Mouse (Mus musculus): ENCODE data around the gene Dapk3. TPM values are rescaled to one million over a fixed set of nuclear protein-coding genes. Genes with fewer than 3 reads are reported as not detected.

Dapk3 gene
- polyA plus RNA-seq, 1 experiment: 48.4 TPM

DNA sequence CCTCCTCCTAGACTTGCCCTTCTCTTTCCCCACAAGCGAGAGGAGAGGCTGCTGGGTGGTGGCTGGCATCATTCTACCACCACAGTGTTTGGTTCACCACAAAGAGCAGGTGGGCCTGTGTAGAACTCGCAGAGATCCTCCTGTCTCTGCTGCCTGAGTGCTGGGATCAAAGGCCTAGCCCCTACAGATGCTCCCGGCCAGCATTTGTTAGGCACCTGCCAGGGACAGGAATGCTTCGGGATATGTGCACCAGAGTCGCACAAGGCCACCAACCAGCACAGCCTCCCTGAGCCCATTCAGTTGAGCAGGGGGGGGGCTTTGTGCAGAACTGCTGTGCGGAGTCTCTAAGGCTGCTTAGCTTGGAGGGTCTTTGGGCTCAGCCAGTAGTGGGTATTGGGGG, 37.5 kb upstream of the Dapk3 start:
- peak overlapping the region; percentile 3; the same call in 1 of the 2 replicates for H3K27ac ChIP-seq (ENCODE audit: insufficient read depth, low read length)
- TF ChIP-seq CTCF (IDR thresholded peaks at IDR 0.05; ENCODE audit: borderline replicate concordance, insufficient read depth, low read length): no peak
- no peak for TF ChIP-seq POLR2A (IDR thresholded peaks at IDR 0.05; ENCODE audit: low read depth, low read length)
- peaks cover 16% of the 10 kb centered on the region for H3K4me1 ChIP-seq (ENCODE audit: control insufficient read depth, insufficient read depth, low read length)
- H3K4me3 ChIP-seq (ENCODE audit: insufficient read depth, low read length): no peak overlapping the region

- H3K4me3 ChIP-seq (ENCODE audit: insufficient read depth, low read length): no peak overlapping the region
- H3K4me1 ChIP-seq (ENCODE audit: control insufficient read depth, insufficient read depth, low read length): peaks cover 16% of the 10 kb centered on the region
- TF ChIP-seq POLR2A (IDR thresholded peaks at IDR 0.05; ENCODE audit: low read depth, low read length): no peak
- TF ChIP-seq CTCF (IDR thresholded peaks at IDR 0.05; ENCODE audit: borderline replicate concordance, insufficient read depth, low read length): no peak
- peak overlapping the region; percentile 70 for H3K27ac ChIP-seq (ENCODE audit: insufficient read depth, low read length)
These were observed 37.0 kb upstream of the Dapk3 start for GRCm38 (mm10) chr10:81145778-81146177.

GRCm38 (mm10) chr10:81146296-81146695, 36.5 kb upstream of the Dapk3 start:
- Histone ChIP-seq H3K27ac (ENCODE audit: insufficient read depth, low read length) (peak overlapping the region; percentile 73), H3K4me1 (ENCODE audit: control insufficient read depth, insufficient read depth, low read length) (peaks cover 15% of the 10 kb centered on the region), H3K4me3 (ENCODE audit: insufficient read depth, low read length) (no peak overlapping the region)
- TF ChIP-seq POLR2A (IDR thresholded peaks at IDR 0.05; ENCODE audit: low read depth, low read length) (no peak), CTCF (IDR thresholded peaks at IDR 0.05; ENCODE audit: borderline replicate concordance, insufficient read depth, low read length) (no peak)

DNA sequence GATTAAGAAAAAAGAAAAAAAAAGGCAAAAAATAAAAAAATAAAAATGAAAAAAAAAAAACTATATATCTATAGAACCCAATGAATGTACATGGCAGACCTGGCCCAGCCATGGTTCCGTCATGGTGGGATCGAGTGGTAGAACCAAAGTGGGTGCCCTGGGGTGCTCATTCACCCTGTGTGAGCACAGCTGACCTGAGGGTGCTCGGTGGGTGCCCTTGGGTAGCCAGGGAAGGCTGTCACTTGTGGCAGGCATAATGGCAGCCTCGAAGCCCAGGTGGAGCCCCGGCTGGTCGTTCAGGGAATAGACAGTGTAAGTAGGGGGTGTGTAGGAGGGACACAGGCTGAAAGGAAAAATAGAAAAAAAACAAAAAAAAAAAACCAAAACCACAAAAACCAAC, 31.5 kb upstream of the Dapk3 start:
- 0 out of 2 replicates have a peak, but pooled peaks cover 4% of the 10 kb centered on the region for H3K4me1 ChIP-seq (ENCODE audit: control insufficient read depth, insufficient read depth, low read length)
- H3K27ac ChIP-seq (ENCODE audit: insufficient read depth, low read length): no peak overlapping the region
- no peak for TF ChIP-seq CTCF (IDR thresholded peaks at IDR 0.05; ENCODE audit: borderline replicate concordance, insufficient read depth, low read length)
- TF ChIP-seq POLR2A (IDR thresholded peaks at IDR 0.05; ENCODE audit: low read depth, low read length): no peak
- H3K4me3 ChIP-seq (ENCODE audit: insufficient read depth, low read length): no peak overlapping the region

DNA sequence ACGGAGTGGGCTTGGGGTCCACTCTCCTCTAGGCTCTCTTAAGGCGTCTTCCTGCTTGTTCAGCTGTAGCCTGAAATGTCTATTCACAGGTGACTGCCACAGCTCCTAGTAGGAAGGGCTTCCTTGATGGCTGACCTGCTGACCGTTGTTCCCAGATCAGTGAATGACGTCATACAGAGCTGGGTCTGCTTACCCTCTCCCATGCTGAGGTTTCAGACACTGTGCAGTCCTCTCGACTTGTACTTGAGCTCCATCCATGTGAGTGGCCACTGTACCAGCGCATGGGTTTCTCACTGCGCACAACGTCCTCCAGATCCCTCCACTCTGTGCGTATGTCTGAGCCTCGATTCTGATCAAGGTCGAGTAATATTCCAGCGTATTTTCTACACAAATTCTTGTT, 30.2 kb upstream of the Dapk3 start:
- no peak for TF ChIP-seq POLR2A (IDR thresholded peaks at IDR 0.05; ENCODE audit: low read depth, low read length)
- TF ChIP-seq CTCF (IDR thresholded peaks at IDR 0.05; ENCODE audit: borderline replicate concordance, insufficient read depth, low read length): no peak
- H3K4me3 ChIP-seq (ENCODE audit: insufficient read depth, low read length): no peak overlapping the region
- H3K27ac ChIP-seq (ENCODE audit: insufficient read depth, low read length): no peak overlapping the region
- no peaks in the 10 kb centered on the region for H3K4me1 ChIP-seq (ENCODE audit: control insufficient read depth, insufficient read depth, low read length)

GRCm38 (mm10) chr10:81154313-81154712, 28.5 kb upstream of the Dapk3 start:
- H3K4me1 ChIP-seq (ENCODE audit: control insufficient read depth, insufficient read depth, low read length): no peaks in the 10 kb centered on the region
- no peak overlapping the region for H3K27ac ChIP-seq (ENCODE audit: insufficient read depth, low read length)
- no peak for TF ChIP-seq POLR2A (IDR thresholded peaks at IDR 0.05; ENCODE audit: low read depth, low read length)
- no peak for TF ChIP-seq CTCF (IDR thresholded peaks at IDR 0.05; ENCODE audit: borderline replicate concordance, insufficient read depth, low read length)
- no peak overlapping the region for H3K4me3 ChIP-seq (ENCODE audit: insufficient read depth, low read length)

DNA sequence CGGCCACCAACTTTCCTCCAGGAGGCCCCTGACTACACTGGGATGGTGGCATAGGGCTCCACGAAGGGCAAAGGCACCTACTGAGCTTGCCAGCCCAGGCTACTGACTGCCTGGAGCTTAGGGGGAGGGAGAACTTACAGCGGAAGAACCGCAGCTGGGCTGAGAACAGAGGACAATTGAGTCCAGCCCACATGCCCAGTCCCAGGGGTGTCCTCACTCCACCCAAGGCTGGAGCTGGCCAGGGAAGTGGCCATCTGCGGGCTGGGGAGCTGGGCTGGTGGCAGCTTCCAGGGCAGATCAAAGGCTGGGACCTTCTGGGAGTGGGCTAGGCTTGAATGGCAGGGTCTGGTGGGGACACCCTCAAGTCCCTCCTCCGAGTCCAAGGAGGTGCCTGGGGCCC, 28.1 kb upstream of the Dapk3 start:
- Histone ChIP-seq H3K4me1 (ENCODE audit: control insufficient read depth, insufficient read depth, low read length) (no peaks in the 10 kb centered on the region), H3K4me3 (ENCODE audit: insufficient read depth, low read length) (no peak overlapping the region), H3K27ac (ENCODE audit: insufficient read depth, low read length) (no peak overlapping the region)
- TF ChIP-seq CTCF (IDR thresholded peaks at IDR 0.05; ENCODE audit: borderline replicate concordance, insufficient read depth, low read length): no peak
- no peak for TF ChIP-seq POLR2A (IDR thresholded peaks at IDR 0.05; ENCODE audit: low read depth, low read length)

GRCm38 (mm10) chr10:81161602-81162317, 21.0 kb upstream of the Dapk3 start:
- Histone ChIP-seq H3K4me1 (ENCODE audit: control insufficient read depth, insufficient read depth, low read length) (no peaks in the 10 kb centered on the region), H3K27ac (ENCODE audit: insufficient read depth, low read length) (no peak overlapping the region), H3K4me3 (ENCODE audit: insufficient read depth, low read length) (no peak overlapping the region)
- TF ChIP-seq POLR2A (IDR thresholded peaks at IDR 0.05; ENCODE audit: low read depth, low read length) (no peak), CTCF (IDR thresholded peaks at IDR 0.05; ENCODE audit: borderline replicate concordance, insufficient read depth, low read length) (no peak)

DNA sequence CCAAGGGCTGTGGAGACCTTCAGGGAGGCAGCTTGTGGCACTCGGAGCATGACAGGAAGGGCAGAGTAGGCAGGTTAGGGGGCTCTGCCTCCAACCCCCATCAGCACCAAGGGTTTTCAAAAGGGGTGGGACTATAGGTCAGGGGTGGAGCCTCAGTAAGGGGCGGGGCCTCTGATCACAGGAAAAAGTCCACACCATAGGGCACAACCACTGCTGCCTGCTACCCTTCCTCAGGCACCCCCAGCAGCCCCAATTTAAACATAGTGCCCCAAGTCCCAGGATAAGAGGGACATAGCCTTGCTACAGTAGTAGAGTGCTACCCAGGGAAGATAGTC, 20.5 kb upstream of the Dapk3 start:
- no peak overlapping the region for H3K4me3 ChIP-seq (ENCODE audit: insufficient read depth, low read length)
- no peak overlapping the region for H3K27ac ChIP-seq (ENCODE audit: insufficient read depth, low read length)
- TF ChIP-seq CTCF (IDR thresholded peaks at IDR 0.05; ENCODE audit: borderline replicate concordance, insufficient read depth, low read length) (no peak), POLR2A (IDR thresholded peaks at IDR 0.05; ENCODE audit: low read depth, low read length) (no peak)
- no peaks in the 10 kb centered on the region for H3K4me1 ChIP-seq (ENCODE audit: control insufficient read depth, insufficient read depth, low read length)

- Histone ChIP-seq H3K4me3 (ENCODE audit: insufficient read depth, low read length) (no peak overlapping the region), H3K27ac (ENCODE audit: insufficient read depth, low read length) (no peak overlapping the region), H3K4me1 (ENCODE audit: control insufficient read depth, insufficient read depth, low read length) (no peaks in the 10 kb centered on the region)
- TF ChIP-seq POLR2A (IDR thresholded peaks at IDR 0.05; ENCODE audit: low read depth, low read length): no peak
- no peak for TF ChIP-seq CTCF (IDR thresholded peaks at IDR 0.05; ENCODE audit: borderline replicate concordance, insufficient read depth, low read length)
These were observed 17.7 kb upstream of the Dapk3 start for GRCm38 (mm10) chr10:81165118-81165517.
